Comparison of ENCODE assay signal across 20 mouse cellular contexts in genomic region chr8:111754736-111755135, GRCm38 (mm10). TPM values are rescaled to one million over a fixed set of nuclear protein-coding genes. Genes with fewer than 3 reads are reported as not detected.
A peak's percentile ranks its signal among the peaks of the same experiment; 100 is the strongest.
DNase-seq lines count a peak whose midpoint lies in the region; ATAC-seq and TF ChIP-seq lines count a peak whose summit lies in the region.
"Had no signal": no experiment of that assay in that cellular context is flagged by ENCODE, and none has a peak within 500 bp of the region (broad histone marks: within the 10 kb centered on the region; RNA-seq: fewer than 3 reads in every experiment).

No protein-coding gene starts in this region.

- no peak for TF ChIP-seq EP300 in liver, postnatal 0 days (IDR thresholded peaks at IDR 0.05; ENCODE audit: low read depth)

- peak; percentile 65 for DNase-seq in kidney, adult 2 months
- no peak for DNase-seq in kidney, adult 18-20 months
- peak; percentile 68 for DNase-seq in liver, adult 2 months (ENCODE audit: extremely low read depth, low read depth, low spot score)
- no peak for DNase-seq in liver, postnatal 0 days
- DNase-seq: adrenal gland, postnatal 25 days; cerebellum, adult 11 months; cerebellum, adult 18-20 months; cerebellum, adult 8-10 months; cerebellum, adult 9-11 months; cerebellum, postnatal 14 days; cerebellum, postnatal 36 days; embryo, embryonic 11 days had no signal

- H3K9me3 ChIP-seq in liver, postnatal 0 days (ENCODE audit: low read length): no peaks in the 10 kb centered on the region
- H3K9me3 ChIP-seq: embryonic facial prominence, embryonic 13.5 days; embryonic facial prominence, embryonic 15.5 days; forebrain, embryonic 10.5 days; forebrain, embryonic 12.5 days had no signal

- no peak for TF ChIP-seq CTCF in kidney, adult 2 months (conservative IDR thresholded peaks at IDR 0.05; ENCODE audit: insufficient read depth, insufficient read length, low read depth, low read length)
- TF ChIP-seq CTCF in liver, adult 2 months (IDR thresholded peaks at IDR 0.05; ENCODE audit: low read depth, low read length): no peak
- TF ChIP-seq CTCF in liver, postnatal 0 days (IDR thresholded peaks at IDR 0.05; ENCODE audit: low read depth): no peak

- no peaks in the 10 kb centered on the region for H3K4me1 ChIP-seq in kidney, adult 2 months (ENCODE audit: control insufficient read depth, insufficient read depth, low read length)
- peaks cover 2% of the 10 kb centered on the region; the same call in 1 of the 2 replicates for H3K4me1 ChIP-seq in liver, adult 2 months (ENCODE audit: control insufficient read depth, insufficient read depth, low read length)
- H3K4me1 ChIP-seq in liver, postnatal 0 days (ENCODE audit: insufficient read depth): no peaks in the 10 kb centered on the region
- H3K4me1 ChIP-seq: embryonic facial prominence, embryonic 13.5 days; embryonic facial prominence, embryonic 15.5 days; forebrain, embryonic 12.5 days had no signal

- H3K27ac ChIP-seq in kidney, adult 2 months (ENCODE audit: insufficient read depth, low read depth, low read length): no peak overlapping the region
- H3K27ac ChIP-seq in liver, adult 2 months (replicated peaks; ENCODE audit: insufficient read depth, low read depth, low read length): no peak overlapping the region
- H3K27ac ChIP-seq in liver, postnatal 0 days (ENCODE audit: low read depth): no peak overlapping the region
- H3K27ac ChIP-seq: embryonic facial prominence, embryonic 13.5 days; embryonic facial prominence, embryonic 15.5 days; forebrain, embryonic 10.5 days; forebrain, embryonic 12.5 days had no signal

- H3K9ac ChIP-seq in liver, adult 2 months (ENCODE audit: low read depth, low read length): no peak overlapping the region
- no peak overlapping the region for H3K9ac ChIP-seq in liver, postnatal 0 days (replicated peaks)
- H3K9ac ChIP-seq: embryonic facial prominence, embryonic 13.5 days; embryonic facial prominence, embryonic 15.5 days; forebrain, embryonic 12.5 days had no signal

- no peak for TF ChIP-seq POLR2A in kidney, adult 2 months (IDR thresholded peaks at IDR 0.05; ENCODE audit: low read depth, low read length)
- no peak for TF ChIP-seq POLR2A in liver, adult 2 months (IDR thresholded peaks at IDR 0.05; ENCODE audit: extremely low read depth, insufficient read depth, low read length)

- 55% methylated on average over 6 of the region's 6 CpGs for WGBS in kidney, adult 2 months
- WGBS in liver, adult 2 months: 52% methylated on average over 6 of the region's 6 CpGs
- WGBS in liver, postnatal 0 days (ENCODE audit: insufficient replicate concordance): 72% methylated on average over 6 of the region's 6 CpGs

- no peak for ATAC-seq in liver, postnatal 0 days
- ATAC-seq: forebrain, embryonic 14.5 days; forebrain, embryonic 16.5 days had no signal

- no peak overlapping the region for H3K4me2 ChIP-seq in liver, postnatal 0 days (ENCODE audit: low read depth, low read length)
- H3K4me2 ChIP-seq: embryonic facial prominence, embryonic 13.5 days; embryonic facial prominence, embryonic 15.5 days; forebrain, embryonic 12.5 days had no signal

- H3K79me2 ChIP-seq in liver, adult 2 months (ENCODE audit: control insufficient read depth, insufficient read depth, low read length): no peaks in the 10 kb centered on the region

- no peaks in the 10 kb centered on the region for H3K27me3 ChIP-seq in kidney, adult 2 months (replicated peaks; ENCODE audit: control insufficient read depth, insufficient read depth, low read length)
- H3K27me3 ChIP-seq in liver, adult 2 months (ENCODE audit: control insufficient read depth, insufficient read depth, low read length): no peaks in the 10 kb centered on the region
- no peaks in the 10 kb centered on the region for H3K27me3 ChIP-seq in liver, postnatal 0 days (ENCODE audit: insufficient read depth, low read length)
- H3K27me3 ChIP-seq: embryonic facial prominence, embryonic 13.5 days; embryonic facial prominence, embryonic 15.5 days; forebrain, embryonic 12.5 days had no signal

- H3K4me3 ChIP-seq in kidney, adult 2 months (ENCODE audit: insufficient read depth, low read depth, low read length): no peak overlapping the region
- no peak overlapping the region for H3K4me3 ChIP-seq in liver, adult 2 months (ENCODE audit: insufficient read depth, low read depth, low read length)
- H3K4me3 ChIP-seq in liver, postnatal 0 days (ENCODE audit: low read depth, low read length): no peak overlapping the region
- H3K4me3 ChIP-seq: embryonic facial prominence, embryonic 13.5 days; embryonic facial prominence, embryonic 15.5 days; erythroblast, embryonic 14.5 days; forebrain, embryonic 10.5 days; forebrain, embryonic 12.5 days had no signal

- H3K36me3 ChIP-seq in kidney, adult 2 months (ENCODE audit: control insufficient read depth, insufficient read depth, low read length): no peaks in the 10 kb centered on the region
- H3K36me3 ChIP-seq in liver, adult 2 months (ENCODE audit: control insufficient read depth, insufficient read depth, low read length): no peaks in the 10 kb centered on the region
- H3K36me3 ChIP-seq in liver, postnatal 0 days (replicated peaks; ENCODE audit: insufficient read depth, low read length): no peaks in the 10 kb centered on the region
- H3K36me3 ChIP-seq: embryonic facial prominence, embryonic 13.5 days; embryonic facial prominence, embryonic 15.5 days; forebrain, embryonic 10.5 days; forebrain, embryonic 12.5 days had no signal

RNA-seq across cellular contexts. Expression of gene Bcar1, which starts 11.1 kb away (rescaled TPM):
- 115 and 137 TPM in 2 replicates for polyA plus RNA-seq in kidney, adult 2 months (2012; rRNA removed)
- 11.3 and 18.0 TPM in 2 replicates for total RNA-seq in liver, adult 2 months (2014; rRNA removed)
- polyA plus RNA-seq in liver, adult 2 months (2012; rRNA removed): 41.2 and 53.2 TPM in 2 replicates
- 9.9 and 11.6 TPM in 2 replicates for polyA plus RNA-seq in liver, postnatal 0 days (2015; fragmentation: Nextera tagmentation; extraction: Ambion mirVana)
- total RNA-seq: common myeloid progenitor, adult 5-6 weeks had no signal

Comparison
In these comparisons a context has a peak if more than half of its experiments do, and no peak if none do; other contexts are left out.
1. DNase-seq: peak in kidney, adult 2 months (single experiment) and liver, adult 2 months (single experiment); none in kidney, adult 18-20 months (single experiment) and liver, postnatal 0 days (single experiment).